Mouse (Mus musculus) neural tube, embryonic 14.5 days (tissue): ENCODE measurements around the gene Brpf3. TPM values are rescaled to one million over a fixed set of nuclear protein-coding genes. Genes with fewer than 3 reads are reported as not detected.
"Not testable (repeated sequence)": the region's sequence is repeated elsewhere in the genome, so short reads cannot be mapped to it uniquely, and the experiment has no call there.

Source experiments
- ATAC-seq: fragments of 200-750 bp; cut with Nextera tagmentation; 2 replicates; pipeline ENCODE4 v1.8.0; 2017; ENCODE audit warnings: low read depth, mild to moderate bottlenecking, moderate TSS enrichment, moderate library complexity
- H3K27ac ChIP-seq: fragments of 300-500 bp; sonication (generic); 2 replicates; pipeline ENCODE4 v1.5.1; 2014; ENCODE audit warnings: low read depth, mild to moderate bottlenecking, control low read depth, low read length, moderate library complexity, mixed read lengths
- H3K27me3 ChIP-seq: fragments of 300-500 bp; sonication (generic); 2 replicates; pipeline ENCODE4 v1.6.1; 2014; ENCODE audit warnings: low read length; ENCODE audit not compliant: control insufficient read depth, insufficient read depth
- H3K36me3 ChIP-seq: fragments of 300-500 bp; sonication (generic); 2 replicates; pipeline ENCODE4 v1.6.1; 2014; ENCODE audit warnings: low read length, mixed read lengths; ENCODE audit not compliant: control insufficient read depth, insufficient read depth
- H3K4me1 ChIP-seq: fragments of 300-500 bp; sonication (generic); 2 replicates; pipeline ENCODE4 v1.6.1; 2014; ENCODE audit warnings: low read length; ENCODE audit not compliant: control insufficient read depth, insufficient read depth
- H3K4me2 ChIP-seq: fragments of 300-500 bp; sonication (generic); 2 replicates; pipeline ENCODE4 v1.6.1; 2014; ENCODE audit warnings: mild to moderate bottlenecking, low read depth, low read length, control low read depth
- H3K4me3 ChIP-seq: fragments of 300-500 bp; sonication (generic); 2 replicates; pipeline ENCODE4 v1.5.1; 2014; ENCODE audit warnings: low read depth, low read length, control low read depth, mixed read lengths
- H3K9ac ChIP-seq: fragments of 300-500 bp; sonication (generic); replicated peaks from 2 replicates; pipeline ENCODE4 v1.6.1; 2014; ENCODE audit warnings: low read depth, mild to moderate bottlenecking, control low read depth, low read length, mixed read lengths
- H3K9me3 ChIP-seq: fragments of 300-500 bp; sonication (generic); 2 replicates; pipeline ENCODE4 v1.6.1; 2016; ENCODE audit warnings: low read length; ENCODE audit not compliant: control insufficient read depth
- WGBS: fragments of 180-500 bp; shearing (Covaris S2); extraction: QIAGEN DNeasy Blood & Tissue Kit; methylation state at CpG from one replicate; pipeline ENCODE4 v1.1.7; 2014; 5-methylcytosine and 5-hydroxymethylcytosine counted together
- polyA plus RNA-seq: library from polyadenylated mRNA; unstranded; fragments of >200 nt; fragmentation: Nextera tagmentation; extraction: Ambion mirVana; gene quantifications from 2 replicates; pipeline ENCODE4 v1.2.1, GENCODE M21; 2014

The Brpf3 gene
- polyA plus RNA-seq, 1 experiment from 2014 or later, result 6.9 TPM

- no peak for ATAC-seq
Measured at GRCm38 (mm10) chr17:28769875-28770421, 30.9 kb upstream of the Brpf3 start.

GRCm38 (mm10) chr17:28771289-28771688, 29.6 kb upstream of the Brpf3 start:
- WGBS, result 95% methylated on average over 5 of the region's 5 CpGs
- H3K27me3 ChIP-seq, result peaks cover 15% of the 10 kb centered on the region
- no peak for ATAC-seq
- peaks cover 6% of the 10 kb centered on the region for H3K4me1 ChIP-seq
- no peaks in the 10 kb centered on the region for H3K36me3 ChIP-seq
- H3K9me3 ChIP-seq, result no peaks in the 10 kb centered on the region
- no peak overlapping the region for H3K27ac ChIP-seq
- H3K4me2 ChIP-seq, result no peak overlapping the region
- H3K9ac ChIP-seq, result no peak overlapping the region
- no peak overlapping the region for H3K4me3 ChIP-seq

More at GRCm38 (mm10) chr17:28769875-28770421, 30.9 kb upstream of the Brpf3 start:
- peak overlapping the region; percentile 50 for H3K4me2 ChIP-seq
- no peaks in the 10 kb centered on the region for H3K36me3 ChIP-seq
- peak overlapping the region; percentile 26 for H3K4me3 ChIP-seq
- H3K9me3 ChIP-seq, result no peaks in the 10 kb centered on the region
- no peak overlapping the region for H3K27ac ChIP-seq
- peaks cover 15% of the 10 kb centered on the region for H3K27me3 ChIP-seq
- 5% methylated on average over 23 of the region's 24 CpGs for WGBS
- H3K4me1 ChIP-seq, result peaks cover 6% of the 10 kb centered on the region
- H3K9ac ChIP-seq, result 0 out of 2 replicates have a peak overlapping the region, but pooled peaks have one; percentile 16

GRCm38 (mm10) chr17:28774303-28774702, 26.6 kb upstream of the Brpf3 start:
- H3K9ac ChIP-seq, H3K27me3 ChIP-seq, H3K36me3 ChIP-seq, H3K4me1 ChIP-seq, H3K4me3 ChIP-seq, H3K9me3 ChIP-seq, H3K27ac ChIP-seq, ATAC-seq, H3K4me2 ChIP-seq: not testable (repeated sequence)
- WGBS, result 95% methylated on average over 8 of the region's 9 CpGs

GRCm38 (mm10) chr17:28775161-28775560, 25.7 kb upstream of the Brpf3 start:
- no peak for ATAC-seq
- Histone ChIP-seq H3K9ac (no peak overlapping the region), H3K4me2 (no peak overlapping the region), H3K27ac (no peak overlapping the region), H3K4me3 (no peak overlapping the region), H3K4me1 (no peaks in the 10 kb centered on the region), H3K36me3 (no peaks in the 10 kb centered on the region), H3K9me3 (no peaks in the 10 kb centered on the region), H3K27me3 (peaks cover 3% of the 10 kb centered on the region; the same call in 1 of the 2 replicates)
- WGBS, result 85% methylated on average over 4 of the region's 4 CpGs

- 94% methylated on average over 3 of the region's 3 CpGs for WGBS
Measured at GRCm38 (mm10) chr17:28776817-28777216, 24.1 kb upstream of the Brpf3 start.

DNA sequence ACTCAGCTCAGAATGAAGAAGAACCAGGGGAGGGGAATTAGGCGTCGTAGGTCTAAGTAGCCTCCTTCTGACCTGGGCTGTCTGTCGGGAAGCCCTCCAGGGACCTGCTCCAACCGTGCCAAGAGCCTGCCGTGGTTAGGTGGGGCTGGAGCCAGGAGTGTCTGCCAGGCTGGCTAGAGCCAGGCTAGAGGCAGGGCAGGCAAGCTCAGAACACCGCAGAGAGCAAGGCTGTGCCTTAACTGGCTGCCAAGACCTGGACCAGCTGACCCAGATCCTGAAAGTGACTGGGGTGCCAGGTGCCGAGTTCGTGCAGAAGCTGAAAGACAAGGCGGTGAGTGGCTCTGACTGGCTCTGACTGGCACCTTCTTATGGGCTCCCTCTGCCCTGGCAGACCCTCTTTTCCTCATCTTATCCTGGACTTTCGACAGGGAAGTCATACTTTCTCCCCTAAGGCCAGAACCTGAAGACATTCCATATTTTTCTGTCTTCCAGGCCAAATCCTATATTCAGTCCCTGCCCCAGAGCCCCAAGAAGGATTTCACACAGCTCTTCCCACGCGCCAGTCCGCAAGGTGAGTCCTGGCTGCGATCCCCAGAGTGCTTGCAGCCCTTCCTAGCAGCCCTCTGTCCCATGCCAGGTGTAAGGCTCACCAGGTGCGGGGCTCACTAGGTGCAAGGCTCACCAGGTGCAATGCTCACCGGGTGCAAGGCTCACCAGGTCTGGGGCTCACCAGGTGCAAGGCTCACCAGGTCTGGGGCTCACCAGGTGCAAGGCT, 23.5 kb upstream of the Brpf3 start:
- no peak overlapping the region for H3K27ac ChIP-seq
- no peaks in the 10 kb centered on the region for H3K27me3 ChIP-seq
- no peak overlapping the region for H3K9ac ChIP-seq
- no peak overlapping the region for H3K4me2 ChIP-seq
- 88% methylated on average over 16 of the region's 16 CpGs for WGBS
- no peaks in the 10 kb centered on the region for H3K36me3 ChIP-seq
- no peak overlapping the region for H3K4me3 ChIP-seq
- no peaks in the 10 kb centered on the region for H3K9me3 ChIP-seq
- ATAC-seq, result no peak
- no peaks in the 10 kb centered on the region for H3K4me1 ChIP-seq

More at GRCm38 (mm10) chr17:28776817-28777216, 24.1 kb upstream of the Brpf3 start:
- Histone ChIP-seq H3K36me3 (no peaks in the 10 kb centered on the region), H3K27me3 (no peaks in the 10 kb centered on the region), H3K27ac (no peak overlapping the region), H3K9ac (no peak overlapping the region), H3K4me1 (no peaks in the 10 kb centered on the region), H3K4me3 (no peak overlapping the region), H3K4me2 (no peak overlapping the region), H3K9me3 (no peaks in the 10 kb centered on the region)
- ATAC-seq, result no peak

- Histone ChIP-seq H3K9ac (no peak overlapping the region), H3K4me1 (no peaks in the 10 kb centered on the region), H3K4me3 (no peak overlapping the region), H3K9me3 (no peaks in the 10 kb centered on the region), H3K27ac (no peak overlapping the region), H3K27me3 (no peaks in the 10 kb centered on the region), H3K4me2 (no peak overlapping the region), H3K36me3 (no peaks in the 10 kb centered on the region)
- ATAC-seq, result no peak
- WGBS, result 88% methylated on average over 3 of the region's 3 CpGs
Measured at GRCm38 (mm10) chr17:28779735-28780134, 21.2 kb upstream of the Brpf3 start.

DNA sequence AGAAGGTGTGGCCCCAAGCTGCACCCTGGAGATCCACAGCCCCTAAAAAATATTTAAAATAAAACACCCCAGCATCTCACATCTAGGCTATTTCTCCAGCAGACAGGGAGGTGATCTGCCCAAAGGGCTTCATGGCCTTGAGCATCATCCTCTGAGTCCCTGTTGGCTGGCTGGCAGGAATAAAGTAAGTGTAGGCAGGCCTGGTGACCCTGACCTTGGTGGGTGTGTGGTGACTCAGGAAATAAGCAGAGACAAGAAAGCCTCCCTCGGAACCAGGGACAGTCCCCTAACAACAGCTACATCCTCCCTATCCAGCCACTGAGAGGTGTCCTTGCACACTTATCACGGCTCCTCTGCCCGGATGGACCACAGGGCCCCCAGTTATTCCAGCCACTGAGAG, 20.1 kb upstream of the Brpf3 start:
- 70% methylated on average over 3 of the region's 3 CpGs for WGBS

GRCm38 (mm10) chr17:28781290-28782045, 19.4 kb upstream of the Brpf3 start:
- ATAC-seq, result no peak
- no peaks in the 10 kb centered on the region for H3K4me1 ChIP-seq
- WGBS, result 51% methylated on average over 9 of the region's 9 CpGs
- H3K4me3 ChIP-seq, result no peak overlapping the region
- no peaks in the 10 kb centered on the region for H3K9me3 ChIP-seq
- no peaks in the 10 kb centered on the region for H3K27me3 ChIP-seq
- H3K9ac ChIP-seq, result no peak overlapping the region
- no peak overlapping the region for H3K4me2 ChIP-seq
- H3K36me3 ChIP-seq, result no peaks in the 10 kb centered on the region
- H3K27ac ChIP-seq, result no peak overlapping the region

More for the DNA sequence above, 20.1 kb upstream of the Brpf3 start:
- H3K9ac ChIP-seq, result no peak overlapping the region
- H3K36me3 ChIP-seq, result no peaks in the 10 kb centered on the region
- H3K27me3 ChIP-seq, result no peaks in the 10 kb centered on the region
- H3K9me3 ChIP-seq, result no peaks in the 10 kb centered on the region
- no peak overlapping the region for H3K4me2 ChIP-seq
- no peak overlapping the region for H3K27ac ChIP-seq
- H3K4me1 ChIP-seq, result no peaks in the 10 kb centered on the region
- ATAC-seq, result no peak
- no peak overlapping the region for H3K4me3 ChIP-seq
